ENCODE assay signal across 23 mouse cellular contexts in the genomic region with DNA sequence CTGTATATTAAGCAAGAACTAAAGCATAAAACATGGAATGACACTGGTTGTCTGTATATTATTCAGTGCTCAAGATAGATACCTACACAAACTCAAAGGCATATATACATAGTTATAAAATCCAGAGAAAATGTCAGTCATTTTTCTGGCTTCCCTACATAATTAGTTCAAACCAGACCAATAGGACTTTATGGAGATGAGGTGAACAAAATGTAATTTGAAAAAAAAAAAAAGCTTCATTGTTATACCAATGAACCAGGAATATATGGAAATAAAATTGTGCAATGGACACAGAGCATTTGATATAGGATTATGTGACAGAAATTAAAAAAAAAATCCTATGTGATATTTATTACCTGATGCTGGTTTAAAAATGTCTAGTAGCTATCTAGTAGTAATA.
"Had no signal": no experiment of that assay in that cellular context is flagged by ENCODE, and none has a peak within 500 bp of the region (broad histone marks: within the 10 kb centered on the region; RNA-seq: fewer than 3 reads in every experiment).

No protein-coding gene starts in this region.

- DNase-seq: gastrocnemius, postnatal 10 days; gastrocnemius, postnatal 25 days; heart, adult 18-20 months; heart, postnatal 14 days; heart, postnatal 36 days; kidney, adult 18-20 months; kidney, adult 8-10 months; kidney, postnatal 10 days; kidney, postnatal 25 days; kidney, postnatal 4 days had no signal

- ATAC-seq: hindbrain, embryonic 16.5 days; inflammation-experienced regulatory T-cells, adult 6 months; intestine, embryonic 15.5 days; intestine, postnatal 0 days had no signal

- H3K4me3 ChIP-seq: heart, embryonic 13.5 days; heart, embryonic 15.5 days; hindbrain, embryonic 12.5 days; intestine, embryonic 15.5 days; layer of hippocampus, adult 2 months; left cerebral cortex, adult 2 months; limb, embryonic 10.5 days; limb, embryonic 12.5 days had no signal

- H3K4me2 ChIP-seq: heart, embryonic 11.5 days; heart, embryonic 13.5 days; heart, embryonic 15.5 days; hindbrain, embryonic 12.5 days; hindbrain, embryonic 14.5 days; intestine, embryonic 15.5 days; limb, embryonic 12.5 days had no signal

- H3K9me3 ChIP-seq: heart, embryonic 15.5 days; hindbrain, embryonic 12.5 days; intestine, embryonic 15.5 days; limb, embryonic 10.5 days; limb, embryonic 12.5 days had no signal

- H3K27me3 ChIP-seq: heart, embryonic 13.5 days; heart, embryonic 15.5 days; hindbrain, embryonic 12.5 days; intestine, embryonic 15.5 days; limb, embryonic 12.5 days had no signal

- H3K9ac ChIP-seq: heart, embryonic 13.5 days; heart, embryonic 15.5 days; hindbrain, embryonic 12.5 days; hindbrain, embryonic 14.5 days; intestine, embryonic 15.5 days; limb, embryonic 12.5 days had no signal

- H3K27ac ChIP-seq: heart, embryonic 13.5 days; heart, embryonic 15.5 days; hindbrain, embryonic 12.5 days; hindbrain, embryonic 14.5 days; intestine, embryonic 15.5 days; layer of hippocampus, adult 2 months; left cerebral cortex, adult 2 months; limb, embryonic 10.5 days; limb, embryonic 12.5 days had no signal

- H3K4me1 ChIP-seq: heart, embryonic 13.5 days; heart, embryonic 15.5 days; hindbrain, embryonic 12.5 days; intestine, embryonic 15.5 days; limb, embryonic 10.5 days; limb, embryonic 12.5 days had no signal

- H3K36me3 ChIP-seq: heart, embryonic 13.5 days; heart, embryonic 15.5 days; hindbrain, embryonic 12.5 days; intestine, embryonic 15.5 days; limb, embryonic 10.5 days; limb, embryonic 12.5 days had no signal
